7 mouse cellular contexts compared by ENCODE assay signal in genomic region chr12:27062511-27063264, GRCm38 (mm10).
A peak's percentile ranks its signal among the peaks of the same experiment; 100 is the strongest.
DNase-seq lines count a peak whose midpoint lies in the region; ATAC-seq and TF ChIP-seq lines count a peak whose summit lies in the region.

No protein-coding gene starts in this region.

- peaks cover 51% of the 10 kb centered on the region for H3K4me1 ChIP-seq in forebrain, postnatal 0 days (ENCODE audit: insufficient read depth)

- ATAC-seq in forebrain, postnatal 0 days, result peak; percentile 32; the same call in 1 of the 2 replicates
- no peak for ATAC-seq in monocyte, adult 5-6 weeks (replicated peaks; ENCODE audit: insufficient number of reproducible peaks, low FRiP score, low TSS enrichment, poor library complexity, severe bottlenecking)

- peak; percentile 43 for DNase-seq in right cerebral cortex, postnatal 4 days
- no peak for DNase-seq in right cerebral cortex, postnatal 36 days (ENCODE audit: low spot score in 2 of 2)
- DNase-seq in forebrain, postnatal 0 days, result peak; percentile 73
- peak; percentile 29 for DNase-seq in mesoderm, embryonic 11.5 days (ENCODE audit: low read depth, low spot score)
- no peak for DNase-seq in ovary, postnatal 14 days (ENCODE audit: low spot score)
- no peak for DNase-seq in adrenal gland, postnatal 4 days (ENCODE audit: low spot score in 2 of 2)

- H3K27me3 ChIP-seq in forebrain, postnatal 0 days (ENCODE audit: insufficient read depth, low read length), result no peaks in the 10 kb centered on the region

- no peaks in the 10 kb centered on the region for H3K36me3 ChIP-seq in forebrain, postnatal 0 days (ENCODE audit: insufficient read depth)

- no peaks in the 10 kb centered on the region for H3K9me3 ChIP-seq in forebrain, postnatal 0 days (ENCODE audit: low read length)

- H3K4me2 ChIP-seq in forebrain, postnatal 0 days (ENCODE audit: low read depth), result peak overlapping the region; percentile 47

- 11% methylated on average over 6 of the region's 6 CpGs for whole genome bisulfite sequencing in forebrain, postnatal 0 days

- H3K27ac ChIP-seq in forebrain, postnatal 0 days (ENCODE audit: low read depth, low read length), result peak overlapping the region; percentile 94

- H3K9ac ChIP-seq in forebrain, postnatal 0 days, result peak overlapping the region; percentile 55; the same call in 1 of the 2 replicates

- no peak for TF ChIP-seq CTCF in forebrain, postnatal 0 days (IDR thresholded peaks at IDR 0.05; ENCODE audit: low read depth)

- no peak overlapping the region for H3K4me3 ChIP-seq in forebrain, postnatal 0 days (ENCODE audit: low read depth, low read length)

Comparison
In these comparisons a context has a peak if more than half of its experiments do, and no peak if none do; other contexts are left out.
1. DNase-seq: peak in right cerebral cortex, postnatal 4 days (single experiment), forebrain, postnatal 0 days (single experiment) and mesoderm, embryonic 11.5 days (single experiment); none in right cerebral cortex, postnatal 36 days (0 of 2), ovary, postnatal 14 days (single experiment) and adrenal gland, postnatal 4 days (0 of 2).